ENCODE assay signal across 9 mouse cellular contexts in genomic region chr8:115708936-115709780, GRCm38 (mm10). TPM values are rescaled to one million over a fixed set of nuclear protein-coding genes. Genes with fewer than 3 reads are reported as not detected.
A peak's percentile ranks its signal among the peaks of the same experiment; 100 is the strongest.
DNase-seq lines count a peak whose midpoint lies in the region; ATAC-seq and TF ChIP-seq lines count a peak whose summit lies in the region.
"Had no signal": no experiment of that assay in that cellular context is flagged by ENCODE, and none has a peak within 500 bp of the region (broad histone marks: within the 10 kb centered on the region; RNA-seq: fewer than 3 reads in every experiment).

No protein-coding gene starts in this region.

- no peaks in the 10 kb centered on the region for H3K4me1 ChIP-seq in hindbrain, postnatal 0 days (ENCODE audit: insufficient read depth, low read length)

- ATAC-seq in Patski, result no peak
- no peak for ATAC-seq in hindbrain, postnatal 0 days

- H3K9me3 ChIP-seq in hindbrain, postnatal 0 days (ENCODE audit: low read length), result no peaks in the 10 kb centered on the region

- CTCF ChIA-PET in Patski (lab: Charles Lee), result interaction anchor here (0.7 to 1.5 kb wide), 3 partner anchors 36 to 163 kb away, joined by 3 read pairs; no protein-coding TSS in a partner anchor

- no peak for DNase-seq in Patski (ENCODE audit: low read depth, low spot score)
- DNase-seq in cerebellum, postnatal 10 days, result peak; percentile 87 to 90
- DNase-seq in frontal cortex, postnatal 14 days (ENCODE audit: low spot score in 2 of 2), result peak; percentile 36 to 76
- DNase-seq in hindbrain, postnatal 0 days (ENCODE audit: low spot score), result peak; percentile 90
- DNase-seq in left cerebral cortex, adult 11 months (ENCODE audit: low spot score), result peak; percentile 60
- DNase-seq in lung, postnatal 14 days, result peak; percentile 82
- DNase-seq in right cerebral cortex, adult 2 months (ENCODE audit: low spot score in 2 of 2), result peak; percentile 91 to 92
- peak; percentile 49 for DNase-seq in urinary bladder, postnatal 10 days (ENCODE audit: low spot score)

- no peak overlapping the region for H3K9ac ChIP-seq in hindbrain, postnatal 0 days (replicated peaks; ENCODE audit: low read length)

- peak overlapping the region; percentile 67 for H3K4me3 ChIP-seq in hindbrain, postnatal 0 days (ENCODE audit: low read length)
- H3K4me3 ChIP-seq: erythroblast, embryonic 14.5 days had no signal

- under 1% methylated on average over 19 of the region's 19 CpGs for WGBS in hindbrain, postnatal 0 days

- H3K4me2 ChIP-seq in hindbrain, postnatal 0 days (ENCODE audit: low read depth, low read length), result peak overlapping the region; percentile 84

- H3K27me3 ChIP-seq in Patski, result no peaks in the 10 kb centered on the region
- H3K27me3 ChIP-seq in hindbrain, postnatal 0 days (ENCODE audit: insufficient read depth, low read length), result peaks cover 15% of the 10 kb centered on the region

- no peaks in the 10 kb centered on the region for H3K36me3 ChIP-seq in hindbrain, postnatal 0 days (ENCODE audit: insufficient read depth, low read length)

- H3K27ac ChIP-seq in hindbrain, postnatal 0 days, result no peak overlapping the region

- peak; percentile 76 for TF ChIP-seq CTCF in Patski (IDR thresholded peaks at IDR 0.05)
- TF ChIP-seq CTCF in hindbrain, postnatal 0 days (IDR thresholded peaks at IDR 0.05; ENCODE audit: low read depth), result peak; percentile 79

- POLR2A ChIA-PET in Patski (lab: Charles Lee), result interaction anchor here (0.6 to 1.0 kb wide), 5 partner anchors 22 to 1703 kb away, joined by 3 to 10 read pairs (median 3); no protein-coding TSS in a partner anchor

- in situ Hi-C loops in Patski (cut with MboI; ENCODE audit: low pct_unique_long_range_greater_than_20kb), result loop anchor here (5.0 to 10.0 kb wide), 6 partner anchors 157 to 1172 kb away; no protein-coding TSS in a partner anchor

RNA-seq across cellular contexts. Expression of gene Maf, which starts 1.6 kb away (rescaled TPM):
- 37.7 TPM for polyA plus RNA-seq in Patski (2021)
- 24.4 and 26.8 TPM in 2 replicates for total RNA-seq in hindbrain, postnatal 0 days (2014; rRNA removed)
- polyA plus RNA-seq in hindbrain, postnatal 0 days (2015; fragmentation: Nextera tagmentation; extraction: Ambion mirVana), result 8.1 and 8.9 TPM in 2 replicates
